Mouse (Mus musculus): Measurements from ENCODE around the gene Trp53inp2. TPM values are rescaled to one million over a fixed set of nuclear protein-coding genes. Genes with fewer than 3 reads are reported as not detected.
A peak's percentile ranks its signal among the peaks of the same experiment; 100 is the strongest.

Gene Trp53inp2
- polyA plus RNA-seq, 2 experiments = 1.9 to 2.2 TPM

DNA sequence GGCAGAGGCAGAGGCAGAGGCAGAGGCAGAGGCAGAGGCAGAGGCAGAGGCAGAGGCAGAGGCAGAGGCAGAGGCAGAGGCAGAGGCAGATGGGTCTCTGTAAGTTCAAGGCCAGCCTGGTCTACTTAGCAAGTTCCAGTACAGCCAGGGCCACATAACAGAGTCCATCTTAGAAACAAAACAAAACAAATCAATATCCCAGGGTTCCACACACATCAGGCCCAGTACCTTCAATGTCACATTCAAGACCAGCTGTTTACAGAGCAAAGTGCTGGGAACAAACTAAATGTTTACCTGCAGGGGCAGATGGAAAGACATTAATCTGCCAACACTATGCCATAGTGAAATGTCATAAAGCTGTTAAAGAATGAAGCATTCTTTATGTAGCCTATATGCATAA lies 6.3 kb upstream of the Trp53inp2 start:
- Histone ChIP-seq H3K36me3 (replicated peaks; ENCODE audit: control insufficient read depth, insufficient read depth, low read depth) (no peaks in the 10 kb centered on the region), H3K4me3 (ENCODE audit: insufficient read depth in 1 of 2, low read depth in 2 of 2, low read length in 2 of 2) (no peak overlapping the region), H3K27ac (no peak overlapping the region), H3K4me2 (ENCODE audit: low read depth) (no peak overlapping the region), H3K9ac (replicated peaks) (no peak overlapping the region), H3K4me1 (replicated peaks; ENCODE audit: control insufficient read depth in 2 of 2, insufficient read depth in 2 of 2, low read length in 1 of 2) (peaks cover 0 to 6% of the 10 kb centered on the region in 2 experiments; a peak in 2 of 4 replicates), H3K9me3 (ENCODE audit: control insufficient read depth, low read length) (no peaks in the 10 kb centered on the region), H3K27me3 (ENCODE audit: control insufficient read depth, insufficient read depth, low read length) (no peaks in the 10 kb centered on the region)
- no peak for ATAC-seq (ENCODE audit: insufficient read depth)
- no peak for DNase-seq (ENCODE audit: low read depth in 3 of 3, low spot score in 3 of 3)
- TF ChIP-seq EP300 (IDR thresholded peaks at IDR 0.05; ENCODE audit: low read depth) (no peak), CTCF (IDR thresholded peaks at IDR 0.05; ENCODE audit: low read depth) (no peak)

DNA sequence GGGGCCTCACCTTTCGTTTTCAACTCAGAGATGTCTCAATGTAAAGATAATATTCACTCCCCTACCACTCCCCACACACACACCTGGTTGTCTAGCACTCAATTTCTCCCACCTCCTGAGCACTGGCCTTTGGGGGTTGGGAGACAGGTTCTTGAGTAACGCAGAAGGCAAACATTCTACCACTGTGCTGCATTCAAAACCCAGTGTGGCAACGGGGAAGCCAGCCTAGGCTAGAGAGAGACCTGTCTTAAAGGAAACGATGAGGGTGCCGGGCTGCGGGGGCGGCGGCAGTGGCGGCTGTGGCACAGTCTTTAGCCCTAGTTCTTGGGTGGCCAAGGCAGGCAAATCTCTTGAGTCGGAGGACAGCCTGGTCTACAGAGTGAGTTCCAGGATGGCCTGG lies 4.7 kb upstream of the Trp53inp2 start:
- no peak overlapping the region for H3K4me3 ChIP-seq (ENCODE audit: insufficient read depth in 1 of 2, low read depth in 2 of 2, low read length in 2 of 2)
- H3K36me3 ChIP-seq (replicated peaks; ENCODE audit: control insufficient read depth, insufficient read depth, low read depth) = no peaks in the 10 kb centered on the region
- TF ChIP-seq CTCF (IDR thresholded peaks at IDR 0.05; ENCODE audit: low read depth) = no peak
- no peak for TF ChIP-seq EP300 (IDR thresholded peaks at IDR 0.05; ENCODE audit: low read depth)
- H3K27ac ChIP-seq = no peak overlapping the region
- no peak overlapping the region for H3K9ac ChIP-seq (replicated peaks)
- peaks cover 11% of the 10 kb centered on the region for H3K27me3 ChIP-seq (ENCODE audit: control insufficient read depth, insufficient read depth, low read length)
- DNase-seq (ENCODE audit: low read depth in 3 of 3, low spot score in 3 of 3) (no peak), ATAC-seq (ENCODE audit: insufficient read depth) (no peak)
- 67% methylated on average over 10 of the region's 10 CpGs for WGBS (ENCODE audit: insufficient replicate concordance)
- H3K4me1 ChIP-seq (replicated peaks; ENCODE audit: control insufficient read depth in 2 of 2, insufficient read depth in 2 of 2, low read length in 1 of 2) = peaks cover 3 to 10% of the 10 kb centered on the region in 2 experiments; a peak in 3 of 4 replicates
- H3K4me2 ChIP-seq (ENCODE audit: low read depth) = no peak overlapping the region
- H3K9me3 ChIP-seq (ENCODE audit: control insufficient read depth, low read length) = no peaks in the 10 kb centered on the region

DNA sequence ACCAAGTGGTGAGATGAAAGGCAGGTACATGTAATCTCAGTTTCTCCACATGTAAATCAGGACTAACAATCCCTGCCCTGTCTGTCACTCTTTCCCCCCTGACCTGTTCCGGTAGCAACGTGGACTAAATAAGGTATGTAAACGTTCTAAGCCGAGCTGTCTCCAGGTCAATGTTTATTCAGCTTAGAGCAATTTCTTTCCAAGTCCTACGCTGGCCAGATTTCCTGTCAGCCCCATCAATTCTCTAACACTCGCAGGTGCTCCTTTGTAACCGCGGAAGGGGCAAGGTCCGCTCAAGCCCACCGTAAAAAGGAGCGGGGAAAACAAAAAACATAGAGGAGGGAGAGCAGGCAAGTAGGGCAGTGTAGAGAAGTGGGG lies 190 bp downstream of the Trp53inp2 start:
- H3K9ac ChIP-seq (replicated peaks) = peak overlapping the region; percentile 53
- H3K9me3 ChIP-seq (ENCODE audit: control insufficient read depth, low read length) = no peaks in the 10 kb centered on the region
- H3K36me3 ChIP-seq (replicated peaks; ENCODE audit: control insufficient read depth, insufficient read depth, low read depth) = no peaks in the 10 kb centered on the region
- peaks cover 12% of the 10 kb centered on the region for H3K27me3 ChIP-seq (ENCODE audit: control insufficient read depth, insufficient read depth, low read length)
- 3% methylated on average over 11 of the region's 11 CpGs for WGBS (ENCODE audit: insufficient replicate concordance)
- no peak for ATAC-seq (ENCODE audit: insufficient read depth)
- peak overlapping the region; percentile 88 for H3K4me2 ChIP-seq (ENCODE audit: low read depth)
- H3K27ac ChIP-seq = no peak overlapping the region
- H3K4me3 ChIP-seq (ENCODE audit: insufficient read depth in 1 of 2, low read depth in 2 of 2, low read length in 2 of 2) = peak overlapping the region; percentile 61 to 80
- DNase-seq (ENCODE audit: low read depth in 3 of 3, low spot score in 3 of 3) = no peak
- H3K4me1 ChIP-seq (replicated peaks; ENCODE audit: control insufficient read depth in 2 of 2, insufficient read depth in 2 of 2, low read length in 1 of 2) = peaks cover 6 to 9% of the 10 kb centered on the region in 2 experiments; a peak in 3 of 4 replicates
- no peak for TF ChIP-seq CTCF (IDR thresholded peaks at IDR 0.05; ENCODE audit: low read depth)
- no peak for TF ChIP-seq EP300 (IDR thresholded peaks at IDR 0.05; ENCODE audit: low read depth)

DNA sequence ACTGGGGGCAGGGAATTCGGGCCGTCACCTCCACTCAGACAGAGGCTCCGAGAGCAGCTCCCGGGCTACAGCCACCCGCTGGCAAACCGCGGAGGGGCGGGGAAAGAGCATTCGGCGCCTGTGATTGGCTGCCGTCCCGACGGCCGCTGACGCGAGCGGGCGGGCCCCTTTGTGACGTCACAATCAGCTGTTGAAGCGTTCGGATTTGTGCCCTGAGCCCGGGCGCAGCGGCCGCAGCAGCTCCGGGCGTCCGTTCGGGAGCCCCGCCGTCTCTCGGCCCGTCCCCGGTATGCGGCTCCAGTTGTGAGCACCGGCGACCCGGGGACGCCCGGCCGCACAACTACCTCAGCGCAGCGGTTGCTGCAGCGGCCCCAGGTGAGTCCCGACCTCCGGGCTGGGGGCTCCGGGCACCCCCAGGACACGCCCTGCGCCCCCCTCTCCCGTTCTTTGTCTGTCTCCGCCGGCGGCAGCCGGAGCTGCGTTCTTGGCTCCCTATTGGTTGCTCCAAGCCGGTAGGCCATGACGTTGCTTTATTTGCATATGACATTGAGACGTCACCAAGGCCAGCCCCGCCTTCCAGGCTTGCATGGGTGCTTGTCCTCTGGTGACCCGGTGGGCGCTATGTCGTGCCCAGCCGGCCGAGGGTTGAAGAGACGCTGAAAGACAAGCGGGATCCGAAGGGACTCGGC lies 928 bp downstream of the Trp53inp2 start:
- H3K27me3 ChIP-seq (ENCODE audit: control insufficient read depth, insufficient read depth, low read length) = peaks cover 12% of the 10 kb centered on the region
- H3K27ac ChIP-seq = peak overlapping the region; percentile 83
- WGBS (ENCODE audit: insufficient replicate concordance) = under 1% methylated on average over 66 of the region's 68 CpGs
- TF ChIP-seq CTCF (IDR thresholded peaks at IDR 0.05; ENCODE audit: low read depth) (no peak), EP300 (IDR thresholded peaks at IDR 0.05; ENCODE audit: low read depth) (no peak)
- H3K9ac ChIP-seq (replicated peaks) = peak overlapping the region; percentile 77
- ATAC-seq (ENCODE audit: insufficient read depth) = peak; percentile 91
- DNase-seq (ENCODE audit: low read depth in 3 of 3, low spot score in 3 of 3) = peak; percentile 86 to 90 (median 88)
- H3K9me3 ChIP-seq (ENCODE audit: control insufficient read depth, low read length) = no peaks in the 10 kb centered on the region
- peak overlapping the region; percentile 88 for H3K4me2 ChIP-seq (ENCODE audit: low read depth)
- H3K36me3 ChIP-seq (replicated peaks; ENCODE audit: control insufficient read depth, insufficient read depth, low read depth) = no peaks in the 10 kb centered on the region
- peaks cover 6 to 9% of the 10 kb centered on the region in 2 experiments; a peak in 3 of 4 replicates for H3K4me1 ChIP-seq (replicated peaks; ENCODE audit: control insufficient read depth in 2 of 2, insufficient read depth in 2 of 2, low read length in 1 of 2)
- peak overlapping the region; percentile 71 to 80 for H3K4me3 ChIP-seq (ENCODE audit: insufficient read depth in 1 of 2, low read depth in 2 of 2, low read length in 2 of 2)

DNA sequence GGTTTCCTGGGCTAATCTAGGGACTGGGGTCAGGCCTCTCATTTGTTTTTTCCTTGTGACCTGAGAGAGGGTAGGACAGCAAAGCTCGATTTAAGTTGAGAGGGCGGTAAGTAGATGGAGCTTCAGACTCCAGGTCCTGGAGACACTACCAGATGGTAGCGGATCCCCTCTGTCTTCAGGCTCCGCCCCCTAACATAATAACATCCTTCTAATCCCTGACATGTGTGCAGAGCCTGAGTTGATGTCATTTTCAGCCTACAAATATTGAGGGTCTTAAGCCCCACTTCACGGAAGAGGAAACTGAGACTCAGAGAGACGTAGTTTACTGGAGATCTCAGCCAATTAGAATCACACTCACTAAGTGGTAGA lies 1.5 kb downstream of the Trp53inp2 start:
- peak overlapping the region; percentile 71 to 80 for H3K4me3 ChIP-seq (ENCODE audit: insufficient read depth in 1 of 2, low read depth in 2 of 2, low read length in 2 of 2)
- DNase-seq (ENCODE audit: low read depth in 3 of 3, low spot score in 3 of 3) = no peak
- no peak for ATAC-seq (ENCODE audit: insufficient read depth)
- H3K36me3 ChIP-seq (replicated peaks; ENCODE audit: control insufficient read depth, insufficient read depth, low read depth) = no peaks in the 10 kb centered on the region
- peak overlapping the region; percentile 88 for H3K4me2 ChIP-seq (ENCODE audit: low read depth)
- 29% methylated on average over 6 of the region's 6 CpGs for WGBS (ENCODE audit: insufficient replicate concordance)
- peak overlapping the region; percentile 77 for H3K9ac ChIP-seq (replicated peaks)
- H3K27ac ChIP-seq = no peak overlapping the region
- peaks cover 6 to 9% of the 10 kb centered on the region in 2 experiments; a peak in 3 of 4 replicates for H3K4me1 ChIP-seq (replicated peaks; ENCODE audit: control insufficient read depth in 2 of 2, insufficient read depth in 2 of 2, low read length in 1 of 2)
- TF ChIP-seq EP300 (IDR thresholded peaks at IDR 0.05; ENCODE audit: low read depth) = no peak
- no peak for TF ChIP-seq CTCF (IDR thresholded peaks at IDR 0.05; ENCODE audit: low read depth)
- peaks cover 12% of the 10 kb centered on the region for H3K27me3 ChIP-seq (ENCODE audit: control insufficient read depth, insufficient read depth, low read length)
- H3K9me3 ChIP-seq (ENCODE audit: control insufficient read depth, low read length) = no peaks in the 10 kb centered on the region
